Mouse (Mus musculus): ENCODE results near the gene St6gal1.

GRCm38 (mm10) chr16:23196296-23196695, 28.2 kb upstream of the St6gal1 start:
- TF ChIP-seq CTCF (IDR thresholded peaks at IDR 0.05; ENCODE audit: low read depth) (no peak), EP300 (optimal IDR thresholded peaks at IDR 0.05) (no peak)

All from stomach, postnatal 0 days (tissue).